Mouse (Mus musculus) brown adipose tissue, adult 24 weeks (tissue): ENCODE data around the gene Brix1. TPM values are rescaled to one million over a fixed set of nuclear protein-coding genes. Genes with fewer than 3 reads are reported as not detected.
"Not testable (repeated sequence)": the region's sequence is repeated elsewhere in the genome, so short reads cannot be mapped to it uniquely, and the experiment has no call there.

ENCODE experiments used
- H3K27ac ChIP-seq: fragments of 200-500 bp; replicated peaks from 2 replicates; pipeline ENCODE4 v1.5.1; 2012; ENCODE audit warnings: low read depth, mild to moderate bottlenecking, low read length
- H3K4me1 ChIP-seq: fragments of 200-500 bp; 2 replicates; pipeline ENCODE4 v1.6.1; 2012; ENCODE audit warnings: low read length, mixed read lengths; ENCODE audit not compliant: control insufficient read depth, insufficient read depth, insufficient read length
- H3K4me3 ChIP-seq: fragments of 200-500 bp; 2 replicates; pipeline ENCODE4 v1.5.1; 2012; ENCODE audit warnings: low read depth, mild to moderate bottlenecking, low read length, moderate library complexity; ENCODE audit not compliant: insufficient read depth
- polyA plus RNA-seq: library from polyadenylated mRNA; stranded (reverse); fragments of >200 nt; gene quantifications from 2 replicates; pipeline ENCODE4 v1.2.4, GENCODE M21; 2012; ENCODE audit not compliant: missing spikeins, insufficient read depth, insufficient read length

Brix1 gene
- polyA plus RNA-seq: 26.3 and 29.3 TPM in 2 replicates

DNA sequence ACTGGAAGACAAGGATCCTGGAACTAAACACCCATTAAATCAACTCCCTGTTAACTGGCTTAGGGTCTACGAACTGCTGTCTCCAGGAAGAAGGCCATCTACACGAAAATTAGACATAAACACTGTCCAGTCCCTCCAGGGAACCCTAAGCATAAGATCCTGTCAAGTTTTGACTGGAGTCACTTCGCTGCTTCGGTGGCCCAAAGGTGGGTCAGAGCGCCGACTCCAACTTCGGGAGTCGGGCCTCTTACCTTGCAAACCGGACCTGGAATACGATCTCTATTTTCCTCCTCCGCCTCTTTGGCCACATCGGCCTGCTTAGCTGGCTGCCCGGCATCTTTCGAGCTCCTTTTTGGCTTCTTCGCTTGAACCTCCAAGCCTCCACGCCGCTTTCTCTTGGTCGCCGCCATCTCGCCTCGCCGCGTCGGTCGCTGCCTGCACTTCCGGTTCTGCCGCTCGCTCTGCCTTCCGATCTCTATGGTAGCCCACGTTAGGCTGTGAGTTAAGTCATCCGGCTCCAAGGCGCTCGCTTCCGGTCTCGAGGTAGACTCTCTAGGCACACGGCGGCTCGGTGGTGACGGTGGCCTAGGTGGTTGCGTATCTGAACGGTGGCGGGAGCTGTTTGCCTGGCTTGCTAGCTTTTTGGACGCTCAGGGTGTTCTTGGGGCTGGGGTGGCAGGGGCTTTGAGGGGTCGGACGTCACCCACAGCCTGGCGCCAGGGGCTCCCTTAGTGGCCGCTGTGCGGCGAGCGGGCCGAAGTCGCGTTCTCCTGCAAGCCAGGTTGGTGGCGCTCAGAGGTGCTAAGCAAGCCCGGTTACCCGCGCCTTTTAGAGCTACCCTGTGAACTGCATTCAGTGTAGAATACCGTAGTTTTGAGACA lies at the start of gene Brix1, which contains the start of gene Rad1:
Gene Brix1 (minus strand): TSS at position 464 of the 881 bp plus-strand sequence.
Gene Rad1 (plus strand): TSS at position 535 of the 881 bp plus-strand sequence.
- peak within 1 kb of the TSS; percentile 83 for H3K4me3 ChIP-seq

GRCm38 (mm10) chr15:10534591-10534990 lies 48.8 kb upstream of the Brix1 start:
- Histone ChIP-seq H3K4me3 (no peak overlapping the region), H3K4me1 (no peaks in the 10 kb centered on the region), H3K27ac (no peak overlapping the region)

More for the DNA sequence above, at the start of gene Brix1, which contains the start of gene Rad1:
- Histone ChIP-seq H3K4me1 (no peaks in the 10 kb centered on the region), H3K27ac (peak within 1 kb of the TSS; percentile 70)

GRCm38 (mm10) chr15:10533361-10533760 lies 47.6 kb upstream of the Brix1 start:
- H3K4me1 ChIP-seq, H3K27ac ChIP-seq, H3K4me3 ChIP-seq: not testable (repeated sequence)

DNA sequence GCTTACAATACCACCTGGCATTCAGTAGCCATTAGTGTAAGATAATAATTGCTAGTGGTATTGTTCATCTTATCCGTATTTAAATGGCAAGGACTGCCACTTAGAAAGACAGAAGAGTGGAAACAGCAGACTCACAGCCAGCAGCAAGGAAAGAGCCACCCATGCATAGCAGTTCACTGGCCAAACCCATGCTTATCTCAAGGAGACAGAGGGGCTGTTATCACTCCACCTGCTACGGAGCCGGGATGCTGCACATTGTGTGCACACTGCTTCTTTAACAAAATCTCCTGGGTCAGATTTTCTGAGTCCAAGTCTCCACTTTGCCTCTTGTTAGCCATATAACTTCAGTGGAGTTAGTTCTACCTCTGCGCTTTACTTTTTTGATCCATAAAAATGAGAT lies 45.6 kb upstream of the Brix1 start:
- Histone ChIP-seq H3K4me1 (no peaks in the 10 kb centered on the region), H3K27ac (no peak overlapping the region), H3K4me3 (no peak overlapping the region)

DNA sequence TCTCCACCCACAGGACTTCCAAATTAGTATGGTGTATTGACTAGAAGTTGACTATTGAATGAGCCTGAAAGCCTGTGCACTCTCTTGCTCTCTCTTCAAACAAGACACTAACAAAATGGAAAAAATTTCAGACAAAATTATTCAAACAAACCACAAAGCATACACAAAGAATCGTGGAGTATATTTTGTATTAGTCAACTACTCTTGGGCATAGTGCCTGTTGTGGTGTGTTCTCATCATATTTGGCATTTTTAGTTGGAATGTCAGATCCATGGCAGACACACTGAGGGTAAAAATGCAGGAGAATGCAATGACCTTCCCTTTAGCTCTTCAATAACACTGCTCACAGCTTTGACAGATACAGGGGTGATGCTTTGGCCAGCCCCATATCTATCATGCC lies 40.1 kb upstream of the Brix1 start:
- H3K4me1 ChIP-seq: no peaks in the 10 kb centered on the region
- no peak overlapping the region for H3K27ac ChIP-seq
- no peak overlapping the region for H3K4me3 ChIP-seq

DNA sequence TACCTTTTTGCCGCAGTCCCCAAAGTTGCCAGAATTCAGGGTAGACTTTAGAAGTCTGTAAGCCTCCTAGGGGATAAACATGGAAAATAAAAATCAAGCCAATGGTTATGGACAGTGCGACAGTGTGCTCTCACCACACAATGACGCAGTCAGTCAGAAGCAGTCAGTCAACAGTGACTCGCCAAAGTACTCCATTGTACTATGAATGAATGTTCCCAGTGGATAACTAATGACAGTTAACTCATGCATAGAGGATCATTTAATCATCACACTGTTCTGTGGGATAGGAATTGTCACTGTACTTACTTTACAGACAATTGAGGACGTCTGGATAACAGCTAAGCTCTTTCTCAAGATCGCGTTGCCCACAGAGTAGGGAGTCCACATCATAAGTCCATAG lies 29.4 kb upstream of the Brix1 start:
- H3K27ac ChIP-seq: no peak overlapping the region
- H3K4me1 ChIP-seq: no peaks in the 10 kb centered on the region
- no peak overlapping the region for H3K4me3 ChIP-seq

- Histone ChIP-seq H3K4me3 (no peak overlapping the region), H3K4me1 (no peaks in the 10 kb centered on the region), H3K27ac (no peak overlapping the region)
Measured at GRCm38 (mm10) chr15:10506099-10506498, 20.4 kb upstream of the Brix1 start.

- Histone ChIP-seq H3K4me3 (no peak overlapping the region), H3K27ac (no peak overlapping the region), H3K4me1 (no peaks in the 10 kb centered on the region)
Measured at GRCm38 (mm10) chr15:10500838-10501719, 15.3 kb upstream of the Brix1 start.

DNA sequence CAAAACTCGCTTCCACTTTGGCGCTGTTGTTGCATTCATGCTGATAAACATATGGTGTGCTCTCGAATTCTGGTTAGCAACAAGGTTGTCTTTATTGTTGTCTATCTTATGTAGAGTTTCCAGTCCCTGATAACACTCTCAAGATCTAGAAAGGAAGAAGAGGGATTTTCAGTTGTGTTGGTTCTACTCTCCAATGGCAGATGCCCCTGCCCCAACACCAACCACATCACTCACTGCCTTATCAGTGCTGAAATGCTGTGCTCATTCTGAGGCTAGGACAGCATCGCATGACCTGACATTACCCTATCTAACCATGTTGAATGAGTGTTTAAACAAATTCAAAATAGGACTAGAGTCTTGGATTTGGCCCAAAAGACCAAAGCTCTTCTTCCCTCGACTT lies 14.3 kb upstream of the Brix1 start:
- H3K4me1 ChIP-seq: no peaks in the 10 kb centered on the region
- no peak overlapping the region for H3K4me3 ChIP-seq
- no peak overlapping the region for H3K27ac ChIP-seq

- Histone ChIP-seq H3K4me3 (no peak overlapping the region), H3K27ac (no peak overlapping the region), H3K4me1 (no peaks in the 10 kb centered on the region)
Measured at GRCm38 (mm10) chr15:10499593-10499992, 13.8 kb upstream of the Brix1 start.

DNA sequence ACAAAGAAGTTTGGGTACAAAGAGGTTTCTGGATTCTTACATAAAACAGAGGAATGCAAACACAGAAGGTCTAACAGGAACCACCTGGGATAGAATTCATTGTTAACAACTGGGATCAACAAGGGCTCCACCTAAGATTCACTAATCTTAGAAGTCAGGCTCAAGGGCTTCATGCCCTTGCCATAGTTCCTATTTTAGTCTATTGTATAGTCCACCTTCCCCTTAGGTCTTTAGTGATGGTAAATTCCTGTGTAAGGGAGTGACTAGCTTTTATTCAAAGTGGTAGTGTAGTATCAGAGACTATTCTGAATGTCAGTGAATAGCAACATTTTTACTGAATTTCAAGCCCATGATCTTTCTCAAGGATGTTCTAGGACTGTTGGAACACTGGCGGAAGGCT lies 10.9 kb upstream of the Brix1 start:
- not testable (repeated sequence) for H3K27ac ChIP-seq, H3K4me3 ChIP-seq, H3K4me1 ChIP-seq

- Histone ChIP-seq H3K4me1 (no peaks in the 10 kb centered on the region), H3K4me3 (no peak overlapping the region), H3K27ac (no peak overlapping the region)
Measured at GRCm38 (mm10) chr15:10495944-10496343, 10.2 kb upstream of the Brix1 start.

DNA sequence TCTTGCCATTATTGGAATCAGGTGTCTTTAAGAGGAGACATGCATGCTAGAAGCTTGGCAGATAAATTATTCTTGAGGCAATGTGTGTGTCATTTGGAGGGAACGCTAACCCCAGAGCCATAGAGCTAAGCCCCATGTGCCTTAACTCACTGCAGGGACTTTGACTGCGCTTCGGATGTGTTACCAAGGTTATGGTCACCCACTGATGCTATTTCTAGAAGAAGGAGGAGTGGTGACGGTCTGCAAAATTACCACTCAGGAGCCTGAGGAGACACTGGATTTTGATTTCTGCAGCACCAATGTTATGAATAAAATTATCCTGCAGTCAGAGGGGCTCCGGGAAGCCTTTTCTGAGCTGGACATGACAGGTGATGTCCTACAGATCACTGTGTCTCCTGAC lies 4.4 kb upstream of the Brix1 start:
- Histone ChIP-seq H3K4me1 (no peaks in the 10 kb centered on the region), H3K27ac (no peak overlapping the region)

DNA sequence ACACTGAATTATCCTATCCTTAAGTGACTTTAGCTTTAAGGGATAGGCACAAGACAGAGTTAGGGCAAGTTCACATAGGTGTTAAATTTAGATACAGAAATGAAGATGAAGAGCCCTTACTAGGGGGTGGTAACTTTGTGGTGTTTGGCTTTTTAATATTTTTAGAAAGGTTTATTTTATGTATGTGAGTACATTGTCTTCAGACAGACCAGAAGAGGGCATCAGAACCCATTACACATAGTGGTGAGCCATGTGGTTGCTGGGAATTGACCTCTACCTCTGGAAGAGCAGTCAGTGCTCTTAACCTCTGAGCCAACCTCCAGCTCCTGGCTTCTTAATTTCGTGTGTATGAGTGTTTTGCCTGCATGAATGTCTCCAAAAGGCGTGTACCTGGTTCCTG lies 1.5 kb upstream of the Brix1 start:
- no peak overlapping the region for H3K27ac ChIP-seq
- H3K4me1 ChIP-seq: no peaks in the 10 kb centered on the region
- H3K4me3 ChIP-seq: no peak overlapping the region

More for the DNA sequence above, 4.4 kb upstream of the Brix1 start:
- no peak overlapping the region for H3K4me3 ChIP-seq

DNA sequence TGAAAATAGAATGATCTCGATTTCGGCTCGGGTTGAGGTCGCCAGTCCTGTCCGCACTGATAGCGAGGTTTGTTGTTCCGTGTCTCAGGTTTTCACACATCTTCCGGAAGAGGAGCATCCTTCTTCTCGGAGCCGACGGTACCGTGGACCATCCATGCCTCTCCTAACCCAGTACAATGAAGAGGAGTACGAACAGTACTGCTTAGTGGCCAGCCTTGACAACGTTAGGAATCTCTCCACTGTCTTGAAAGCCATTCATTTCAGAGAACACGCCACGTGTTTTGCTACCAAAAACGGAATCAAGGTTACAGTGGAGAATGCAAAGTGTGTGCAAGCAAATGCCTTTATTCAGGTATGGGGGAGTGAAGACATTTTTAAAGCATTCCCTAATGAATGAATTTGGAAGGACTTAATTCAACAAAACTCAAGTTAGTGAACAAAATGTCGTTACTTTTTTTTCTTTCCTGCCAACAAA lies 655 bp upstream of the Brix1 start:
- Histone ChIP-seq H3K27ac (0 out of 2 replicates have a peak overlapping the region, but pooled peaks have one; percentile 6), H3K4me1 (no peaks in the 10 kb centered on the region), H3K4me3 (peak overlapping the region; percentile 83)
